ENCODE assay signal across 8 mouse cellular contexts in the genomic region with DNA sequence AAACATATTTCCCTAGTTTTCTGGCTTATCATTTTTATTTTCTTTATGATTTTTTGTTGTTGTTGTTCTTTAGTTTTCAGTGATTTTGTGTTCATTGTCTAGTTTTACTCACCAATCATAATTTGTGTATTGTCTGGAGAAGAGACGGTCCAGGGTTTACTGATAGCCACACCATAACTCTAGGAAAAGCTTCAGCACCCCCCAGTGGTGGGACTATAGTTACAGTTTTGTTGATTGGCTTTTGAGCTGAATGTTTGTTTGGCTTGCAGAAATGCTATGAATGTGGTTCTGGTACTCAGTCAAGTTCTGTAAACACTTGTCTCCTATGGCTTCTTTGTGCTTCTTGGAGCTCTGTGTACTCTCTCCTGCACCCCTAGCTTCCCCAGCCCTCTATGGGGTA.
A peak's percentile ranks its signal among the peaks of the same experiment; 100 is the strongest.
DNase-seq lines count a peak whose midpoint lies in the region; ATAC-seq and TF ChIP-seq lines count a peak whose summit lies in the region.

No protein-coding gene starts in this region.

- no peak overlapping the region for H3K4me2 ChIP-seq in forebrain, postnatal 0 days (ENCODE audit: low read depth)
- no peak overlapping the region for H3K4me2 ChIP-seq in forebrain, embryonic 15.5 days (replicated peaks)
- H3K4me2 ChIP-seq in liver, embryonic 12.5 days: no peak overlapping the region
- no peak overlapping the region for H3K4me2 ChIP-seq in kidney, postnatal 0 days (ENCODE audit: low read length)

- no peaks in the 10 kb centered on the region for H3K4me1 ChIP-seq in forebrain, postnatal 0 days (ENCODE audit: insufficient read depth)
- H3K4me1 ChIP-seq in forebrain, embryonic 15.5 days: no peaks in the 10 kb centered on the region
- H3K4me1 ChIP-seq in liver, embryonic 12.5 days: no peaks in the 10 kb centered on the region
- H3K4me1 ChIP-seq in kidney, postnatal 0 days (replicated peaks; ENCODE audit: insufficient read depth, low read length): no peaks in the 10 kb centered on the region

- 46% methylated on average over 1 of the region's 1 CpGs for WGBS in forebrain, postnatal 0 days
- WGBS in forebrain, embryonic 15.5 days: 60% methylated on average over 1 of the region's 1 CpGs
- 59% methylated on average over 1 of the region's 1 CpGs for WGBS in liver, embryonic 12.5 days (ENCODE audit: insufficient replicate concordance)
- 42% methylated on average over 1 of the region's 1 CpGs for WGBS in kidney, postnatal 0 days

- peaks cover 50% of the 10 kb centered on the region for H3K36me3 ChIP-seq in forebrain, postnatal 0 days (ENCODE audit: insufficient read depth)
- peaks cover 46% of the 10 kb centered on the region for H3K36me3 ChIP-seq in forebrain, embryonic 15.5 days
- peaks cover 92% of the 10 kb centered on the region for H3K36me3 ChIP-seq in liver, embryonic 12.5 days
- H3K36me3 ChIP-seq in kidney, postnatal 0 days (ENCODE audit: insufficient read depth, low read length): peaks cover 53% of the 10 kb centered on the region

- H3K27ac ChIP-seq in forebrain, postnatal 0 days (ENCODE audit: low read depth, low read length): no peak overlapping the region
- H3K27ac ChIP-seq in forebrain, embryonic 15.5 days (replicated peaks): no peak overlapping the region
- H3K27ac ChIP-seq in liver, embryonic 12.5 days: no peak overlapping the region
- H3K27ac ChIP-seq in kidney, postnatal 0 days: no peak overlapping the region

- no peaks in the 10 kb centered on the region for H3K9me3 ChIP-seq in forebrain, postnatal 0 days (ENCODE audit: low read length)
- no peaks in the 10 kb centered on the region for H3K9me3 ChIP-seq in forebrain, embryonic 15.5 days
- no peaks in the 10 kb centered on the region for H3K9me3 ChIP-seq in liver, embryonic 12.5 days (replicated peaks)
- no peaks in the 10 kb centered on the region for H3K9me3 ChIP-seq in kidney, postnatal 0 days (replicated peaks; ENCODE audit: low read length)

- peak; percentile 59 for TF ChIP-seq CTCF in forebrain, postnatal 0 days (IDR thresholded peaks at IDR 0.05; ENCODE audit: low read depth)
- peak; percentile 79 for TF ChIP-seq CTCF in kidney, postnatal 0 days (IDR thresholded peaks at IDR 0.05; ENCODE audit: low read depth)

- H3K27me3 ChIP-seq in forebrain, postnatal 0 days (ENCODE audit: insufficient read depth, low read length): no peaks in the 10 kb centered on the region
- no peaks in the 10 kb centered on the region for H3K27me3 ChIP-seq in forebrain, embryonic 15.5 days
- H3K27me3 ChIP-seq in liver, embryonic 12.5 days (replicated peaks): no peaks in the 10 kb centered on the region
- H3K27me3 ChIP-seq in kidney, postnatal 0 days (ENCODE audit: insufficient read depth, low read length): no peaks in the 10 kb centered on the region

- no peak overlapping the region for H3K9ac ChIP-seq in forebrain, postnatal 0 days
- no peak overlapping the region for H3K9ac ChIP-seq in forebrain, embryonic 15.5 days (replicated peaks)
- H3K9ac ChIP-seq in liver, embryonic 12.5 days: no peak overlapping the region
- H3K9ac ChIP-seq in kidney, postnatal 0 days (ENCODE audit: low read depth, low read length): no peak overlapping the region

- H3K4me3 ChIP-seq in forebrain, postnatal 0 days (ENCODE audit: low read depth, low read length): no peak overlapping the region
- H3K4me3 ChIP-seq in forebrain, embryonic 15.5 days: no peak overlapping the region
- H3K4me3 ChIP-seq in liver, embryonic 12.5 days: no peak overlapping the region
- H3K4me3 ChIP-seq in kidney, postnatal 0 days (replicated peaks; ENCODE audit: low read depth, low read length): no peak overlapping the region

- peak; percentile 42 for DNase-seq in forebrain, postnatal 0 days
- DNase-seq in liver: peak; percentile 36
- DNase-seq in adrenal gland, adult 2 months: peak; percentile 48
- DNase-seq in kidney, postnatal 0 days (ENCODE audit: low spot score): peak; percentile 74
- DNase-seq in retina, postnatal 1 day: peak; percentile 39

- ATAC-seq in forebrain, postnatal 0 days: no peak
- no peak for ATAC-seq in forebrain, embryonic 15.5 days (replicated peaks)
- ATAC-seq in liver, embryonic 12.5 days: no peak
- ATAC-seq in kidney, postnatal 0 days (replicated peaks; ENCODE audit: low FRiP score, low read depth): no peak
- ATAC-seq in granulocyte monocyte progenitor cell, adult 5-6 weeks (replicated peaks; ENCODE audit: poor library complexity, severe bottlenecking): no peak
